Mouse (Mus musculus): ENCODE data around the gene Prima1. TPM values are rescaled to one million over a fixed set of nuclear protein-coding genes. Genes with fewer than 3 reads are reported as not detected.

Prima1 gene
- polyA plus RNA-seq, 1 experiment from 2014 or later: 2.1 TPM

DNA sequence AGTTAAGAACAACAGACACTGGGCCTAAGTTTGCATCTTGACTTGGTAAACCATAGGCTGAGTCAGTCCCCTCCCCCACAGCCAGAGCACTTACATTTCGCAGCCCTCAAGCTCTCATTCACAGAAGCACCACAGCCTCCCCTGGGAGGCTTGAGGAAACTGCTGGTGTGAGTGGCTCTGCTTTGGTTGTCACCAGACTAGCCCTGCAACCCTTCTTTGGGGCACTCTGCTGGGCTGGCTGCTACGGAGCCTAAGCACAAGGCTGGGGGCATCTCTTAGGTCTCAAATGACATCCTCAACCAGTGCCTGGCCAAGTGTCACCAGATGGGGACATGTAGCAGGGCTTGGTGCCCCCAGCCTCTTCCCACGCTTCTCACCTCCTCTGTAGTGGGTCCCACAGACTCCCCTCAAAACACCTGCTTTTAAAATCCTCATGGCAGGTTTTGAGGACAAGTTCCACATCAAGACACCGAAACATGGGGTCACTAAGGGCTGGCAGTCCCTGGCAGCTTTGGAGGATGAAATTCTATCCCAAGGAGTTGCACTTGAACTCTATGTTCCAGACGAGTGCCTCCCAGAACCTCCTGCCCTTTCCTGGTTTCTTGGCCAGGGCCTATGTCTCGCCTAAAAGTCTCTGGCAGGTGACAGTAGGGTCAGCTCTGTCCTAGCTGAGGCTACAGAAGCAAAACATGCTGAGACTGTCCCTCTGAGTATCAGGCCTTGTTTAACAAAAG is 25.9 kb downstream of the Prima1 start:
- Histone ChIP-seq H3K9me3 (no peaks in the 10 kb centered on the region), H3K27me3 (no peaks in the 10 kb centered on the region), H3K27ac (no peak overlapping the region), H3K4me1 (replicated peaks) (peaks cover 26% of the 10 kb centered on the region), H3K9ac (replicated peaks) (no peak overlapping the region), H3K36me3 (no peaks in the 10 kb centered on the region), H3K4me2 (replicated peaks) (no peak overlapping the region), H3K4me3 (replicated peaks) (no peak overlapping the region)
- no peak for ATAC-seq
- WGBS: 78% methylated on average over 6 of the region's 6 CpGs

DNA sequence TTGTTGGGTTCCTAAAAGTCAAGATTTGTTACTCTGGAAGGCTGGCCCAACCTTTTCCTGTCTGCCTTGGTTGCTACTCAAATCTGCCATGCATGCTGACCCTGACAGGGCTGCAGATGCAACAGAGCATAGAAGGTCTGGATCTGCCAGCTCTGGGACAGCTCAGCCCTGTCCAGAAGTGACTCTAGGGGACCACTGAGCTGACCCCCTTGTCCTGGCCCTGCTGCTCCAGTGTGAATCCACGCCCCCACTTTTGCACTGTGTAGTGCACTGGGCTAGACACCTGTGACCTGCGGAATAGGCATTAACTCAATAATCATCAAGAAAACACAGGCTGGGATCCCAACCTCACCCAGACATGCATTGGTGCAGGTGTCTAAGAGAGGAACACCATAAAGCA is 27.2 kb downstream of the Prima1 start:
- H3K4me3 ChIP-seq (replicated peaks): no peak overlapping the region
- no peaks in the 10 kb centered on the region for H3K36me3 ChIP-seq
- H3K9me3 ChIP-seq: no peaks in the 10 kb centered on the region
- H3K27ac ChIP-seq: peak overlapping the region; percentile 2
- peak; percentile 66 for ATAC-seq
- H3K27me3 ChIP-seq: no peaks in the 10 kb centered on the region
- 95% methylated on average over 2 of the region's 2 CpGs for WGBS
- no peak overlapping the region for H3K9ac ChIP-seq (replicated peaks)
- no peak overlapping the region for H3K4me2 ChIP-seq (replicated peaks)
- H3K4me1 ChIP-seq (replicated peaks): peaks cover 26% of the 10 kb centered on the region

- no peak overlapping the region for H3K4me2 ChIP-seq (replicated peaks)
- no peaks in the 10 kb centered on the region for H3K9me3 ChIP-seq
- WGBS: 53% methylated on average over 10 of the region's 10 CpGs
- H3K27me3 ChIP-seq: no peaks in the 10 kb centered on the region
- no peaks in the 10 kb centered on the region for H3K36me3 ChIP-seq
- ATAC-seq: peak; percentile 63
- peaks cover 26% of the 10 kb centered on the region for H3K4me1 ChIP-seq (replicated peaks)
- no peak overlapping the region for H3K4me3 ChIP-seq (replicated peaks)
- peak overlapping the region; percentile 2 for H3K27ac ChIP-seq
- no peak overlapping the region for H3K9ac ChIP-seq (replicated peaks)
Measured at GRCm38 (mm10) chr12:103214270-103214669, 27.7 kb downstream of the Prima1 start.

DNA sequence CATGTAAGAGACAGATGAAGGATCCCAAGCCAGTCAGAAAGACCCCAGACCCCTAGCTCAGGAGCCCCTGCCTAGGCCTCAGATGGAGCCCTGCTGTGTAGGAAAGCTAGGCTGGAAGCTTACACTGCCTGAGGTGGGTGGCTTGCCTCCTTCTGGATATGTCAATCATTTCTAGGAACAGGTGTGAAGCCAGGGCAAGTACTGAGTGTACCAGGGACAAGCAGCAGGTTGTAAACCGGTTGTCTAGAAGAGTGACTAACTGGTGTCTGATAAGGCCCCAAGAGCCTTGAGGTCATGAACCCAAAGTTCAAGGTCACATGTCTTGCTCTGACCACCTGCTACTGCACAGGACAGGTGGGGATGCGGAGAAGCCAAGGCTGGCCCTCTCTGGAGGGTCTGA is 28.4 kb downstream of the Prima1 start:
- peak overlapping the region; percentile 2; the same call in 1 of the 2 replicates for H3K27ac ChIP-seq
- 93% methylated on average over 2 of the region's 2 CpGs for WGBS
- no peak overlapping the region for H3K4me3 ChIP-seq (replicated peaks)

GRCm38 (mm10) chr12:103211078-103211477 is 30.9 kb downstream of the Prima1 start:
- Histone ChIP-seq H3K4me1 (replicated peaks) (peaks cover 22% of the 10 kb centered on the region), H3K36me3 (no peaks in the 10 kb centered on the region), H3K4me2 (replicated peaks) (no peak overlapping the region), H3K27ac (no peak overlapping the region), H3K9ac (replicated peaks) (no peak overlapping the region), H3K4me3 (replicated peaks) (no peak overlapping the region), H3K9me3 (no peaks in the 10 kb centered on the region), H3K27me3 (no peaks in the 10 kb centered on the region)
- ATAC-seq: no peak
- WGBS: 61% methylated on average over 5 of the region's 5 CpGs

More for the DNA sequence above, 28.4 kb downstream of the Prima1 start:
- H3K4me1 ChIP-seq (replicated peaks): peaks cover 26% of the 10 kb centered on the region
- H3K36me3 ChIP-seq: no peaks in the 10 kb centered on the region
- H3K4me2 ChIP-seq (replicated peaks): no peak overlapping the region
- no peak overlapping the region for H3K9ac ChIP-seq (replicated peaks)
- no peaks in the 10 kb centered on the region for H3K9me3 ChIP-seq
- H3K27me3 ChIP-seq: no peaks in the 10 kb centered on the region
- no peak for ATAC-seq

- Histone ChIP-seq H3K9ac (replicated peaks) (no peak overlapping the region), H3K27ac (no peak overlapping the region), H3K36me3 (no peaks in the 10 kb centered on the region), H3K4me3 (replicated peaks) (no peak overlapping the region), H3K9me3 (no peaks in the 10 kb centered on the region), H3K27me3 (no peaks in the 10 kb centered on the region), H3K4me2 (replicated peaks) (no peak overlapping the region), H3K4me1 (replicated peaks) (peaks cover 12% of the 10 kb centered on the region)
- no peak for ATAC-seq
- WGBS: 90% methylated on average over 7 of the region's 7 CpGs
Measured at GRCm38 (mm10) chr12:103209581-103209980, 32.4 kb downstream of the Prima1 start.

DNA sequence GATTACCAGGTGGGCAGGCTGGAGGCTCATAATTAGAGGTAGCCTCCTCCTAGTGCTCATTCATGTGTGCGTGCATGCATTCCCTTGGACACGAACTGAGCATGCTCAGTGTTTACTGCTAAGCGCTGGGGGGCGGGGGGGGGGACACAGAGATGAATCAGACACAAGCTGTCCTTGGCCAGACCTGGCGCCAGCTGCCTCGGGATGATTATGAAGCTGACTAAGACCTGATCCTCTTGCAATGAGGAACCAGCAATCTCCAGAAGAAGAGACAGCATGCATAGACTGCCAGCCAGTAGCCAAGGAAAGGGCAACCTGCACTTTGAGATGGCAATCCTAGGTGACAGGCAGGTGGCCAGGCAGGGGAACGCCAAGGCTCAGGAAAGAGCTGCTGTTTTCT is 36.4 kb downstream of the Prima1 start:
- Histone ChIP-seq H3K9me3 (no peaks in the 10 kb centered on the region), H3K4me1 (replicated peaks) (peaks cover 22% of the 10 kb centered on the region), H3K4me2 (replicated peaks) (no peak overlapping the region), H3K27me3 (no peaks in the 10 kb centered on the region), H3K4me3 (replicated peaks) (no peak overlapping the region), H3K27ac (no peak overlapping the region), H3K36me3 (no peaks in the 10 kb centered on the region), H3K9ac (replicated peaks) (no peak overlapping the region)
- no peak for ATAC-seq
- WGBS: 81% methylated on average over 7 of the region's 7 CpGs

DNA sequence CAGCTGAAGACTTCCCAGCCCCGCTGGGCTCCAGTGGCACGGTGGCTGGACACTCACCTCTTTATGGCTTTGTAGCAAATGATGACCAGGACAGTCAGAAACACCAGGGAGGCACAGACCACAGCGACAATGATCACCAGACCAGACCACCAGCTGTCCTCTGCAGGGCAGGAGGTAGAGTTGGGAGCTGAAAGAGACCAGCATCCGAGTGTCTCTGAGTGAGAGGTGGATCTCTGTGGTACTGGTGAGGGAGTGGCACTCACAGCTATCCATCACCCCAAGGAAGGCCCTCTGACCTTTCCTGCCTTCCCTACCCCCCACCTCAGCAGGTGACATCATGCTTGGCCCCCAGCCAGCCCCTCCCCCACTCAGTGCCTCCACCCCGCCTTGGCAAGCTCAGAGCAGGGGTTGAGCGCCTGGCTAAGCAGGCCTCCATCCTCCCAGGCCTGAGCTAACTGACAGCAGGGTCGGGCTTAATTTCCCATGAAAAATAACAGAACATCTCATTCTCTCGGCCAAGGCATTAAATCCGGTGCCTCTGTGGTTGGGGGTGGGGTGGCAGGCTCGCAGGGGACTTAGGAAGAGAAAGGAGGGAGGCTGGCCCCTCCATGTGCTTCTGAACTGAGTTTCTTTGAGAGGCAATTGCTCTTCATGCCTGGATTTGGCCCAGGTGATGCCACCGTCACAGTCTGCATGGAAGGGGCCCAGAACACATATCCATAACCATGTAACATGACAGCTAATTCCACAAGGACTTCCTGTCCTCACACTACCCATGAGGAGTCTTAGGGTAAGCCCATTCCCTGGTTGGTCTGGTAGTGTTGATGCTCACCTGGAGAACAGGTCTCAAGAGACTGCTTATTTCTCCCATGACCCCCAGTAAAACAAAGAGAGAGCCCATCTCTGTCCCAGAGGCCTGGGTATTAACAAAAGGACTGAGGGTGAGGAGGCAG is 39.1 kb downstream of the Prima1 start:
- Histone ChIP-seq H3K9me3 (no peaks in the 10 kb centered on the region), H3K9ac (replicated peaks) (no peak overlapping the region), H3K27me3 (no peaks in the 10 kb centered on the region), H3K4me3 (replicated peaks) (no peak overlapping the region), H3K27ac (peak overlapping the region; percentile 56), H3K4me2 (replicated peaks) (0 out of 2 replicates have a peak overlapping the region, but pooled peaks have one; percentile 1), H3K36me3 (no peaks in the 10 kb centered on the region), H3K4me1 (replicated peaks) (peaks cover 22% of the 10 kb centered on the region)
- ATAC-seq: peak; percentile 83
- WGBS: 17% methylated on average over 11 of the region's 11 CpGs

GRCm38 (mm10) chr12:103192996-103193395 is 49.0 kb downstream of the Prima1 start:
- ATAC-seq: no peak
- Histone ChIP-seq H3K36me3 (no peaks in the 10 kb centered on the region), H3K9ac (replicated peaks) (no peak overlapping the region), H3K4me3 (replicated peaks) (no peak overlapping the region), H3K4me2 (replicated peaks) (no peak overlapping the region), H3K4me1 (replicated peaks) (0 out of 2 replicates have a peak, but pooled peaks cover 5% of the 10 kb centered on the region), H3K27ac (no peak overlapping the region), H3K9me3 (no peaks in the 10 kb centered on the region), H3K27me3 (no peaks in the 10 kb centered on the region)
- 78% methylated on average over 5 of the region's 5 CpGs for WGBS

GRCm38 (mm10) chr12:103189771-103190170 is 52.2 kb downstream of the Prima1 start:
- peaks cover 12% of the 10 kb centered on the region; the same call in 1 of the 2 replicates for H3K36me3 ChIP-seq
- no peak overlapping the region for H3K27ac ChIP-seq
- H3K9me3 ChIP-seq: no peaks in the 10 kb centered on the region
- H3K4me2 ChIP-seq (replicated peaks): no peak overlapping the region
- H3K4me3 ChIP-seq (replicated peaks): no peak overlapping the region
- H3K9ac ChIP-seq (replicated peaks): no peak overlapping the region
- H3K27me3 ChIP-seq: no peaks in the 10 kb centered on the region
- WGBS: 85% methylated on average over 12 of the region's 12 CpGs
- H3K4me1 ChIP-seq (replicated peaks): peaks cover 5% of the 10 kb centered on the region; the same call in 1 of the 2 replicates
- ATAC-seq: 0 out of 2 replicates have a peak, but pooled peaks have one; percentile 18

DNA sequence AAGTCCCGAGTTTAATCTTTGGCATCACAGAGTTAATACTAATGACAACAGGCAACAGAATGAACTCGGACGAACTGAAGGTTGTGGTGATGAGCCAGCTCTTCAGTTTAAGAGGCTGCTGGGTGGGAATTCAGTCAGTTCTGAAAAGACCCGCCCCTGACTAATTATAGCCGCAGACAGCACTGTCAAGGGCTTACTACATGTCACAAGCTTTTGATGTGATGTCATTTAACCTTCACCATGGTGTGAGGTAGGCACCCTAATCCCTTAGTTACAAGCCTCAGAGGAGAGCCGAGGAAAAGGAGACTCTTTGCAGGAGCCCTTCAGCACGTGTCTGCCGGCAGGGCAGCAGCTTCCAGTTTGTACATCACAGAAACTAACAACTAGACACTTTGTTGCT is 53.7 kb downstream of the Prima1 start:
- ATAC-seq: 0 out of 2 replicates have a peak, but pooled peaks have one; percentile 15
- H3K9ac ChIP-seq (replicated peaks): no peak overlapping the region
- 51% methylated on average over 8 of the region's 8 CpGs for WGBS
- no peak overlapping the region for H3K4me3 ChIP-seq (replicated peaks)
- H3K27me3 ChIP-seq: no peaks in the 10 kb centered on the region
- H3K4me2 ChIP-seq (replicated peaks): no peak overlapping the region
- peaks cover 17% of the 10 kb centered on the region; the same call in 1 of the 2 replicates for H3K36me3 ChIP-seq
- H3K27ac ChIP-seq: no peak overlapping the region
- peaks cover 5% of the 10 kb centered on the region; the same call in 1 of the 2 replicates for H3K4me1 ChIP-seq (replicated peaks)
- no peaks in the 10 kb centered on the region for H3K9me3 ChIP-seq

DNA sequence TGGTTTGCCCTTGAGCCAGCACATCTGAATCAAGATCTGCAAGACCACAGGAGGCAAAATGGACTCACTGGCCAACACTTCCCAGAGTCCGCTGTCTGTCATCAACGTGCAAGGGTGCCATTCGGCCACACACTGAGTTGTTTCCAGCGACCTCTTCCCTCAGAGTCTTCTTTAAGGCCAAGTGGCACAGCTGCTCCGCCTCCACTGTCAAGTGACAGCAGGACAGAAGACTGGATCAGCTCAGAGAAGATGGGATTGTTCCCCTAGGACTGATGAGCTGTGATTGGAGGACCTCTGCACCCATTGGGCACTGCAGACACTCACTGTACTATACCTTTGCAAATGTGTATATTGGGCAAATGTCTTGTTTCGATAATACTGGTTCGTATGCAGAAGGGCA is 54.9 kb downstream of the Prima1 start:
- no peaks in the 10 kb centered on the region for H3K27me3 ChIP-seq
- H3K27ac ChIP-seq: no peak overlapping the region
- peaks cover 26% of the 10 kb centered on the region; the same call in 1 of the 2 replicates for H3K36me3 ChIP-seq
- H3K9ac ChIP-seq (replicated peaks): no peak overlapping the region
- no peak for ATAC-seq
- WGBS: 89% methylated on average over 7 of the region's 7 CpGs
- H3K4me2 ChIP-seq (replicated peaks): no peak overlapping the region
- peaks cover 12% of the 10 kb centered on the region; the same call in 1 of the 2 replicates for H3K4me1 ChIP-seq (replicated peaks)
- no peaks in the 10 kb centered on the region for H3K9me3 ChIP-seq
- H3K4me3 ChIP-seq (replicated peaks): no peak overlapping the region
